Mouse (Mus musculus): ENCODE data around the gene Corin. TPM values are rescaled to one million over a fixed set of nuclear protein-coding genes. Genes with fewer than 3 reads are reported as not detected.

Gene Corin
- polyA plus RNA-seq, 1 experiment from 2014 or later: 9.3 TPM

DNA sequence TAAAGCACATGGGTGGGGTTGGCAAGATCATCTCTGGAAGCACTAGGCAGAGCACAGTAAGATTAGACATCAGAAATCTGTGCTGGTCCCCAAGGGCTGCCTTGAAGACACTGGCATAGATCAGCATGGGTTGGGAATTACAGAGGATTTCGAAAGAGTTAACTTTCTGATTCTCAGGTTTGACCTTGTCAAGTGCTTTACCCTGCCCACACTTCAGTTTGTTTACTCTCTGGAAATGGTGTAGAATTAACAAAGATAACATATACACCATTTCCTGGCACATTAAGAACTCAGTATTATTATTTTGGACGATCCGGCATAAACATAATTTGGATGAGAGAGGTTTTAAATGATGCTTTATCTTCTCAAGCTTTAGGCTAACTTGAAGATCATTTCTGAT, 219.2 kb downstream of the Corin start:
- no peaks in the 10 kb centered on the region for H3K27me3 ChIP-seq
- H3K4me3 ChIP-seq: no peak overlapping the region
- ATAC-seq (ENCODE audit: low FRiP score, low read depth): no peak
- no peaks in the 10 kb centered on the region for H3K4me1 ChIP-seq
- H3K4me2 ChIP-seq (replicated peaks): no peak overlapping the region
- no peak overlapping the region for H3K9ac ChIP-seq (replicated peaks)
- no peaks in the 10 kb centered on the region for H3K9me3 ChIP-seq
- 96% methylated on average over 3 of the region's 3 CpGs for WGBS
- no peak overlapping the region for H3K27ac ChIP-seq (replicated peaks)
- peaks cover 9% of the 10 kb centered on the region; the same call in 1 of the 2 replicates for H3K36me3 ChIP-seq

DNA sequence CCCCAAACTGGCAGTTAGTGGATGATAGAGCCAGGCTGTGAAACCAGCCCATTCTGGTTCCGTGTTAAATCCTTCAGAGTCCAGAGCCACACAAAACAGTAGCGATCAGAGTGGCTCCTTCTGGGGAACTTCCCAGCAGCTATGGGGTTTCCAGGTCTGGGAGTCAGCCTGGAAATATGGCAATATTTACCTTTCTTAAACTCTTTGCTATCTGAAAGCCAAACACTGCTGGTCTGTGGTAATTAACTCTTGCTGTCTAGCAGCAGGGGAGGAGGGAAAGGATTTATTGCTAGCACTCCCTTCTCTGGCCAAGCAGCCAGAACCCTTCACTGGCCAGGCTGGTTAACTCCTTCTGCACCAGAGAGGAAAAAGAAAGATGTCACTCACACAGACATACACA, 221.4 kb downstream of the Corin start:
- ATAC-seq (ENCODE audit: low FRiP score, low read depth): no peak
- 33% methylated on average over 2 of the region's 2 CpGs for whole genome bisulfite sequencing
- H3K27me3 ChIP-seq: no peaks in the 10 kb centered on the region
- no peaks in the 10 kb centered on the region for H3K4me1 ChIP-seq
- H3K36me3 ChIP-seq: no peaks in the 10 kb centered on the region
- H3K9ac ChIP-seq (replicated peaks): no peak overlapping the region
- no peak overlapping the region for H3K27ac ChIP-seq (replicated peaks)
- H3K9me3 ChIP-seq: no peaks in the 10 kb centered on the region
- H3K4me3 ChIP-seq: no peak overlapping the region
- H3K4me2 ChIP-seq (replicated peaks): no peak overlapping the region

DNA sequence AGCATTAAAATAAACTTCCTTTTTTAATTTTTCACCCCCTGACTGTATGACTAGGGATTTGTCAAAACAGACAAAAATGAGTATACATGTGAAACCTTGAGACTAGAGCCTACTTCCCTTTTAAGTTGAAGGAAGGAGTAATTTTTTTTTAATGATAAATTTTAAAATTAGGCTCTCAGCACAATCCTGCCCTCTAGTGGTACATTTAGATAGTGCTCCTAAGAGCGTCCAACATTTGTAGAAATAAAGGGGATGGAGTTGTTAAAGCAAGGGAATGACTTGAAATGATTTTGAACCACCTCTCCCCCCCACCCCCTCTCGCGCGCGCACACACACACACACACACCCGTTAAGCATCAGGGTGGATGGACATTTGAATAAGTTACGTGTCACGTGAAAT, 234.6 kb downstream of the Corin start:
- Histone ChIP-seq H3K9ac (replicated peaks) (no peak overlapping the region), H3K4me1 (no peaks in the 10 kb centered on the region; the same call in 1 of the 2 replicates), H3K27me3 (no peaks in the 10 kb centered on the region), H3K4me3 (no peak overlapping the region), H3K9me3 (no peaks in the 10 kb centered on the region), H3K4me2 (replicated peaks) (no peak overlapping the region), H3K27ac (replicated peaks) (no peak overlapping the region), H3K36me3 (no peaks in the 10 kb centered on the region)
- ATAC-seq (ENCODE audit: low FRiP score, low read depth): peak; percentile 27; the same call in 1 of the 2 replicates
- 58% methylated on average over 8 of the region's 8 CpGs for WGBS

DNA sequence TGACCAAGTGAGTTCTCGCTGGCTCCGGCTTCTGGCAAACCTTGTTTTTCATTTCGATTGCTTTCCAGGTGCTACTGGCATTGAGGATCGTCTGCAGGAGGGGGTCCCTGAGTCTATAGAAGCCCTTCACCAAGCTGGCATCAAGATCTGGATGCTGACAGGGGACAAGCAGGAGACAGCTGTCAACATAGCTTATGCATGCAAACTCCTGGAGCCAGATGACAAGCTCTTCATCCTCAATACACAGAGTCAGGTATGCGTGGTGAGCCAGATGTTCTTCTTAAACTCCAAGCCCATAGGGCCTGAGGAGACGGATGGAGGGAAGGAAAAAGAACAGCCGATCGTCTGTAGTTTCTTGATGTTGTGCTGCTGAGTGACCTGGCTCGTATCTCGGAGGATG, 235.1 kb downstream of the Corin start:
- H3K9ac ChIP-seq (replicated peaks): no peak overlapping the region
- H3K4me2 ChIP-seq (replicated peaks): no peak overlapping the region
- peak; percentile 30; the same call in 1 of the 2 replicates for ATAC-seq (ENCODE audit: low FRiP score, low read depth)
- no peak overlapping the region for H3K4me3 ChIP-seq
- H3K27me3 ChIP-seq: no peaks in the 10 kb centered on the region
- H3K4me1 ChIP-seq: no peaks in the 10 kb centered on the region; the same call in 1 of the 2 replicates
- 85% methylated on average over 10 of the region's 10 CpGs for WGBS
- no peaks in the 10 kb centered on the region for H3K9me3 ChIP-seq
- no peak overlapping the region for H3K27ac ChIP-seq (replicated peaks)
- no peaks in the 10 kb centered on the region for H3K36me3 ChIP-seq

DNA sequence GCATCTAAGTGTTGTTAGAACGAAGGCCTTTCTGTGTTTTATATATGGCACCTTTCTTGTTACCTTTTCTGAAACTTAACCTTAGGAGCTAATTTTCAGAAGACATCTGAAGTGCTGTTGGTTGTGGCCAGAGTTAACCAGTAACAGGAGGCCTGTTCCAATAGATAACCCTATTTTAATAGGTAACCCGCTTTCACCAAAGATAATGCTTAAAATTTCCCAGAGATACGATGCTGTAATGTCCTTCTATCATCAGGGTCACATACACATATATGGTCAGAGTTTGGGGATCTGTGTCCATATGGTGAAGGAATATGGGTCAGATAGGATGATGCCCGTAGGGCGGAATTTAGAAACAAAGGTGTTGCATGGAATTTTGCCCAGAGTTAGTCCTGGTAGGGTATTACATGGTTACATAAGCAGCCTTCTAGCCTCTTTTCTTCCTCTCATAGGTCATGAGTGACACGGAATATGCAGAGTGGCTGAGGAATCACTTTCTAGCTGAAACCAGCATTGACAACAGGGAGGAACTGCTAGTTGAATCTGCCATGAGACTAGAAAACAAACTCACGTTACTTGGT, 237.2 kb downstream of the Corin start:
- ATAC-seq (ENCODE audit: low FRiP score, low read depth): no peak
- no peak overlapping the region for H3K4me3 ChIP-seq
- no peaks in the 10 kb centered on the region for H3K27me3 ChIP-seq
- H3K4me1 ChIP-seq: no peaks in the 10 kb centered on the region; the same call in 1 of the 2 replicates
- H3K36me3 ChIP-seq: no peaks in the 10 kb centered on the region
- no peaks in the 10 kb centered on the region for H3K9me3 ChIP-seq
- WGBS: 93% methylated on average over 7 of the region's 7 CpGs
- H3K27ac ChIP-seq (replicated peaks): no peak overlapping the region
- no peak overlapping the region for H3K4me2 ChIP-seq (replicated peaks)
- no peak overlapping the region for H3K9ac ChIP-seq (replicated peaks)

DNA sequence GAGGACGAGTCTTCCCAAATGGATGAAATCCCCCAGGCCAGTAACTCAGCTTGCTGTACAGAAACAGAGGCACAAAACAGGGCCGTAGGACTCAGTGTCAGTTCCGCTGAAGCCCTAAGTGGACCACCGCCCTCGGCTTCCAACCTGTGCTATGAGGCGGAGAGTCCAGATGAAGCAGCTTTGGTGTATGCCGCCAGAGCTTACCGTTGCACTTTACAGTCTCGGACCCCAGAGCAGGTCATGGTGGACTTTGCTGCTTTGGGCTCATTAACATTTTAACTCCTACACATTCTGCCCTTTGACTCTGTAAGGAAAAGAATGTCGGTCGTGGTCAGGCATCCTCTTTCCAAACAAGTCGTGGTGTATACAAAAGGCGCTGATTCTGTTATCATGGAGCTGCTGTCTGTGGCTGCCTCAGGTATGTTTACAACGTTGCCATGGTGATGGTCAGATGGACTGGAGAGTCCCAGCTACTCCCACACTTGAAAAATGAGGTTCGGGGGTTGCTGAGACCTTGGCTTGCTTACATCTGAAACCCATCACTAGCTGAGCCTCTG, 240.0 kb downstream of the Corin start:
- Histone ChIP-seq H3K9me3 (no peaks in the 10 kb centered on the region), H3K9ac (replicated peaks) (no peak overlapping the region), H3K4me1 (no peaks in the 10 kb centered on the region; the same call in 1 of the 2 replicates), H3K4me2 (replicated peaks) (no peak overlapping the region), H3K36me3 (no peaks in the 10 kb centered on the region), H3K4me3 (no peak overlapping the region), H3K27ac (replicated peaks) (no peak overlapping the region), H3K27me3 (no peaks in the 10 kb centered on the region)
- 75% methylated on average over 15 of the region's 15 CpGs for WGBS
- ATAC-seq (ENCODE audit: low FRiP score, low read depth): no peak

DNA sequence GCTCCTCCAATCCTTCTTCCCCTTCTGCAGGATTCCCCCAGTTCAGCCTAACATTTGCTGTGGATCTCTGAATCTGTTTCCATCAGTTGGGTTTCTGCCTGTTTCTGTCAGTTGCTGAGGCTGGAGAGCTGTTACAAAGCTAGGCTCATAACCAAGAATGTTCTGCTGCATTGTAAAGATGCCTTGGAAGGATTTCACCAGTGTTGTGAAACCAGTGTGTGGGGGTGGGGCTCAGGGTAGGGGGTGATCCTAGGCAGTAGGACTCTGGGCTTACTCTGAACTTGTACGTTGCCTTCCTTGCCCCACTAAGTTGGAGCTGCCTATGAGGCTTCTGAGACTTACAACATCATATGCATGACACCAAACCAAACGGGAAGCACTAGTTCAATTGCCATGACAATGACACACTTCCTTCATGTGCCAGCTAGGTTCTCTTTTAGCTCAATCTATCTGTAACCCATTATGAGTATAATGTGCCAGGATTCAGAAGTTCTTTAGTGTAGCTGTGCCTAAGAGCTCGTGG, 242.4 kb downstream of the Corin start:
- H3K36me3 ChIP-seq: no peaks in the 10 kb centered on the region
- no peaks in the 10 kb centered on the region for H3K9me3 ChIP-seq
- H3K4me3 ChIP-seq: no peak overlapping the region
- H3K4me1 ChIP-seq: no peaks in the 10 kb centered on the region
- no peaks in the 10 kb centered on the region for H3K27me3 ChIP-seq
- no peak overlapping the region for H3K4me2 ChIP-seq (replicated peaks)
- ATAC-seq (ENCODE audit: low FRiP score, low read depth): no peak
- no peak overlapping the region for H3K9ac ChIP-seq (replicated peaks)
- H3K27ac ChIP-seq (replicated peaks): no peak overlapping the region
- WGBS: 90% methylated on average over 3 of the region's 3 CpGs

DNA sequence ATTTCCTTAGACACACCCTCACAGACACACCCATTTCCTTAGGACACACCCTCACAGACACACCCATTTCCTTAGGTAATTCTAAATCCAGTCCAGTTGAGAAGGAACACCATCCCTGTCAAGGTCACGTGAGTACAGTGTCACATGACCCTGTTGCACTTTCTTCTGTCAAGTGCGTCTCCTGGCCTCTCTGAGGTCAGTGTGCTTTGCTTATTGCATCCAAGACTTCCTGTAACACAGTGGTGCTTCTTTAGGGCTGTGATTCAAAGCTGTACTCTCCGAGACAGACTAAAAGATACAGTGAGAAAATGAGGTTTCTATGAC, 245.0 kb downstream of the Corin start:
- Histone ChIP-seq H3K4me3 (no peak overlapping the region), H3K27ac (replicated peaks) (no peak overlapping the region), H3K4me2 (replicated peaks) (no peak overlapping the region), H3K9ac (replicated peaks) (no peak overlapping the region), H3K27me3 (no peaks in the 10 kb centered on the region), H3K4me1 (no peaks in the 10 kb centered on the region), H3K9me3 (no peaks in the 10 kb centered on the region), H3K36me3 (no peaks in the 10 kb centered on the region)
- no peak for ATAC-seq (ENCODE audit: low FRiP score, low read depth)
- 92% methylated on average over 3 of the region's 3 CpGs for WGBS

DNA sequence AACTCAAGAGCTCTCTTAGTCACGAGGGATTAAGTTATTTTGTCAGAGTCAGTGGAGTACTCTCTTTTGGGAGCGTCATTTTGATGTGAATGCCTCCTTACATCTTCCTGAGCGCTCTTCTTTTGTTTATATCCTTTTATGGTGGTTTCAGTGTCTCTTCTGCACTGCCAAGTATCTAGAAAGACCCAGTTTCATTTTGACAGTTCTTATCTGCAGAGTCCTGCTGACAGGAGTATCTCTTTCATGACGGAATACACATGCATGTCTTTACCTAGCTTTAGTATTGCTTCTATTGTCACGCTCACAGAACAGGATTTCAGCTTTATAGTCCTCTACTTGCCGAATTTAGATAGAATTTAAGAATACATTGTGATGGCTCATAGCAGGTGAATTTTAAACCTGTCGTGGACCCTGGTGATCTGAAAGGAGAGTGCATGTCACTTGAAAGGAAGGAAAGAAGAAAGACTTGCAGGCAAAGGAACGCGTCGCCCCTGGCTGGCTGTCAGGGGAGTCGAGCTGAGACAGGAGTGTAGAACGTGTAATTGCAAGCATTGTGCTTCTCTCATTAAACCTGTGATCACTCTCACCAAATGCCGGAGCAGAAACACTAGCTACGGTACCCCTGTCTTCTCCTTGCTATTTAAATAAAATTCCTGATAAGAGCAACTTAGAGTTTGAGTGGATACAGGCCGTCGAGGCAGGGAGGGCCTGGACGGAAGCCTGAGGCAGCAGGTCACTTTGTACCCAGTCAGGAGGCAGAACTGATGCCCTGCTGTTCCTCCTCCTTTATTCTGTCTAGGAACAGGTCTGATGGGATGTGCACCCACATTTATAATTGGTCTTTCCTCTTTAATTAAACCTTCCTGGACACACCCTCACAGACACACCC, 245.6 kb downstream of the Corin start:
- H3K4me2 ChIP-seq (replicated peaks): no peak overlapping the region
- 86% methylated on average over 17 of the region's 17 CpGs for WGBS
- no peaks in the 10 kb centered on the region for H3K4me1 ChIP-seq
- no peak overlapping the region for H3K4me3 ChIP-seq
- H3K9me3 ChIP-seq: no peaks in the 10 kb centered on the region
- no peak overlapping the region for H3K9ac ChIP-seq (replicated peaks)
- no peaks in the 10 kb centered on the region for H3K36me3 ChIP-seq
- ATAC-seq (ENCODE audit: low FRiP score, low read depth): no peak
- no peak overlapping the region for H3K27ac ChIP-seq (replicated peaks)
- no peaks in the 10 kb centered on the region for H3K27me3 ChIP-seq

DNA sequence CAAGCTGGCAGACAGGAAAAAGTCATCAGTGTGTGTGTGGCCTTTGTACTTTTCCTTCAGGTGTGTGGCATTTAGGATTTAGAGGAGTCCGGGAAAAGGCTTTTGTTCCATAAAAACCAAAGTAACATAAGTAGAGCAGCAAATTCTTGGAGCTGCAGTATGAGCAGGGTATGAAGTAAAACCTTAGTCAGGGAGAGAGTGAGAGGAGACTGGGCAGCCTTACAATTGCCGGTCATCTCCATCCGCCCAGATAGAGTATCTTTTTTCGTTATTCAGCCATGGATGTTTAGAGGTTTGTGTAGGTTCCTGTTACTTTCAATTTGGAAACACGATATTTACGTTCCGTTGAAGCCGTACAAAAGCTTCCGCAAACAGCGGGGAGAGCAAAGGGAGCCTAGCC, 247.2 kb downstream of the Corin start:
- WGBS: 88% methylated on average over 10 of the region's 10 CpGs
- H3K4me1 ChIP-seq: no peaks in the 10 kb centered on the region
- no peak for ATAC-seq (ENCODE audit: low FRiP score, low read depth)

DNA sequence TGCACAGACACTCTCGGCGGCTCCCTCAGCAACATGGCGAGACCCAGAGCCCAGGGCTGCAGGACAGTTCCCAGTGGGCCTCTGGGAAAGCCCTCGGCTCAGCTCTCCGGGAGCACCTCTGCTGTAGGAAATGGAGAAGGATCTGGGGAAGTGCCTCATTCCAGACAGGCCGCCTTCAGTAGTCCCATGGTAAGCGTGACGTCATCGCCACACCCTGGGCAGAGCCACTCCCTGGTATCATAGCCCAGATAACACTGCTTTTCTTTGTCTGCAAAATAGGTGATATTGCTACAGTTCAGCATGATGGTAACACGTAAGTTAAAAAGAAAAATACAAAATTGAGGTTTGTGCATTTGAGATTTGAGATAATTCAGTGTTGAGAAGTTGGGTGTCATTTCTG, 249.3 kb downstream of the Corin start:
- Histone ChIP-seq H3K4me2 (replicated peaks) (no peak overlapping the region), H3K27ac (replicated peaks) (no peak overlapping the region), H3K9ac (replicated peaks) (no peak overlapping the region), H3K9me3 (no peaks in the 10 kb centered on the region), H3K4me1 (no peaks in the 10 kb centered on the region), H3K27me3 (no peaks in the 10 kb centered on the region), H3K36me3 (no peaks in the 10 kb centered on the region), H3K4me3 (no peak overlapping the region)
- no peak for ATAC-seq (ENCODE audit: low FRiP score, low read depth)
- WGBS: 96% methylated on average over 10 of the region's 10 CpGs

More for the DNA sequence above, 247.2 kb downstream of the Corin start:
- H3K4me2 ChIP-seq (replicated peaks): no peak overlapping the region
- H3K27me3 ChIP-seq: no peaks in the 10 kb centered on the region
- H3K9me3 ChIP-seq: no peaks in the 10 kb centered on the region
- no peak overlapping the region for H3K4me3 ChIP-seq
- H3K27ac ChIP-seq (replicated peaks): no peak overlapping the region
- H3K36me3 ChIP-seq: no peaks in the 10 kb centered on the region
- no peak overlapping the region for H3K9ac ChIP-seq (replicated peaks)

DNA sequence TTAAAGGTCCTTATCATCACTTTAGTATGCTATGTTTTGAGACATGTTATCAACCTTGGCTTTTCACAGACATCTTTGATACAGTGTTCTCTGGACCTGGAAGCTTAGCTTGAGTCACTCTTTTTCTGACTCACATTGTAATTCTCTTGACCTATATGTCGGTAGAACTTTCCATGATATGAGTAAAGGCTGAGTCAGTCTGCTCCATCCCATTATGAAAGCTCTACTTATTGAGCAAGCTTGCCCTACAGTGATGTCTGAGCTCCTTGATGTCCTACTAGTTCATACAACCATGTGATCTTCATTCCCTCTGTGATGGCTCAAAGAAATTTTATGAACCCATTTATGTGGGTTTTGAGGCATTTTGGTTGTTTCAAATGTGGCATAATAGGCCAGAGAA, 254.1 kb downstream of the Corin start:
- H3K27me3 ChIP-seq: no peaks in the 10 kb centered on the region
- ATAC-seq (ENCODE audit: low FRiP score, low read depth): no peak
- no peak overlapping the region for H3K4me2 ChIP-seq (replicated peaks)
- no peaks in the 10 kb centered on the region for H3K9me3 ChIP-seq
- no peak overlapping the region for H3K27ac ChIP-seq (replicated peaks)
- no peaks in the 10 kb centered on the region for H3K36me3 ChIP-seq
- H3K4me3 ChIP-seq: no peak overlapping the region
- 92% methylated on average over 1 of the region's 1 CpGs for WGBS
- no peaks in the 10 kb centered on the region for H3K4me1 ChIP-seq
- H3K9ac ChIP-seq (replicated peaks): no peak overlapping the region
